Mouse (Mus musculus) forebrain, embryonic 15.5 days (tissue): ENCODE data around the gene Rpl29. TPM values are rescaled to one million over a fixed set of nuclear protein-coding genes. Genes with fewer than 3 reads are reported as not detected.

ENCODE experiments used
- ATAC-seq: fragments of 200-750 bp; cut with Nextera tagmentation; replicated peaks from 2 replicates; pipeline ENCODE4 v1.8.0; 2017; ENCODE audit warnings: mild to moderate bottlenecking, moderate TSS enrichment, moderate library complexity
- H3K27ac ChIP-seq: fragments of 300-500 bp; sonication (generic); replicated peaks from 2 replicates; pipeline ENCODE4 v1.5.1; 2015; ENCODE audit warnings: mild to moderate bottlenecking, inconsistent platforms
- H3K27me3 ChIP-seq: fragments of 300-500 bp; sonication (generic); 2 replicates; pipeline ENCODE4 v1.6.1; 2015; ENCODE audit warnings: inconsistent platforms
- H3K36me3 ChIP-seq: fragments of 300-500 bp; sonication (generic); 2 replicates; pipeline ENCODE4 v1.6.1; 2015; ENCODE audit warnings: mild to moderate bottlenecking, inconsistent platforms
- H3K4me1 ChIP-seq: fragments of 300-500 bp; sonication (generic); 2 replicates; pipeline ENCODE4 v1.6.1; 2015; ENCODE audit warnings: inconsistent platforms
- H3K4me2 ChIP-seq: fragments of 300-500 bp; sonication (generic); replicated peaks from 2 replicates; pipeline ENCODE4 v1.6.1; 2015; ENCODE audit warnings: mild to moderate bottlenecking, inconsistent platforms
- H3K4me3 ChIP-seq: fragments of 300-500 bp; sonication (generic); 2 replicates; pipeline ENCODE4 v1.5.1; 2015; ENCODE audit warnings: mild to moderate bottlenecking, inconsistent platforms
- H3K9ac ChIP-seq: fragments of 300-500 bp; sonication (generic); replicated peaks from 2 replicates; pipeline ENCODE4 v1.6.1; 2015; ENCODE audit warnings: mild to moderate bottlenecking, inconsistent platforms
- H3K9me3 ChIP-seq: fragments of 300-500 bp; sonication (generic); 2 replicates; pipeline ENCODE4 v1.6.1; 2016; ENCODE audit warnings: inconsistent platforms
- WGBS: fragments of 180-500 bp; shearing (Covaris S2); methylation state at CpG from one replicate; pipeline ENCODE4 v1.1.7; 2015; ENCODE audit warnings: mixed read lengths; 5-methylcytosine and 5-hydroxymethylcytosine counted together
- polyA plus RNA-seq: library from polyadenylated mRNA; unstranded; fragments of >200 nt; fragmentation: Nextera tagmentation; extraction: Ambion mirVana; gene quantifications from 2 replicates; pipeline ENCODE4 v1.2.1, GENCODE M21; 2015

The Rpl29 gene
- polyA plus RNA-seq, 1 experiment from 2014 or later, result 615 TPM

GRCm38 (mm10) chr9:106459946-106460345 is 30.7 kb downstream of the Rpl29 start:
- 76% methylated on average over 15 of the region's 15 CpGs for WGBS
- ATAC-seq, result no peak
- Histone ChIP-seq H3K9ac (no peak overlapping the region), H3K4me2 (no peak overlapping the region), H3K27me3 (no peaks in the 10 kb centered on the region), H3K9me3 (no peaks in the 10 kb centered on the region), H3K27ac (no peak overlapping the region), H3K4me3 (no peak overlapping the region), H3K4me1 (peaks cover 59% of the 10 kb centered on the region), H3K36me3 (peaks cover 33% of the 10 kb centered on the region)

- H3K27ac ChIP-seq, result no peak overlapping the region
- H3K36me3 ChIP-seq, result peaks cover 33% of the 10 kb centered on the region
- no peak overlapping the region for H3K4me3 ChIP-seq
- peaks cover 57% of the 10 kb centered on the region for H3K4me1 ChIP-seq
- no peaks in the 10 kb centered on the region for H3K9me3 ChIP-seq
- WGBS, result 73% methylated on average over 18 of the region's 18 CpGs
- no peaks in the 10 kb centered on the region for H3K27me3 ChIP-seq
- no peak for ATAC-seq
- no peak overlapping the region for H3K9ac ChIP-seq
- no peak overlapping the region for H3K4me2 ChIP-seq
These were observed 31.3 kb downstream of the Rpl29 start for GRCm38 (mm10) chr9:106460401-106461025.

- H3K4me2 ChIP-seq, result no peak overlapping the region
- no peak for ATAC-seq
These were observed 31.8 kb downstream of the Rpl29 start for GRCm38 (mm10) chr9:106461026-106461415.

GRCm38 (mm10) chr9:106461641-106462429 is 32.6 kb downstream of the Rpl29 start:
- no peak overlapping the region for H3K27ac ChIP-seq
- WGBS, result 87% methylated on average over 16 of the region's 16 CpGs
- no peaks in the 10 kb centered on the region for H3K9me3 ChIP-seq
- no peaks in the 10 kb centered on the region for H3K27me3 ChIP-seq
- H3K4me3 ChIP-seq, result no peak overlapping the region
- H3K4me1 ChIP-seq, result peaks cover 51% of the 10 kb centered on the region
- peaks cover 33% of the 10 kb centered on the region for H3K36me3 ChIP-seq
- no peak overlapping the region for H3K9ac ChIP-seq
- ATAC-seq, result no peak
- H3K4me2 ChIP-seq, result no peak overlapping the region

More at GRCm38 (mm10) chr9:106461026-106461415, 31.8 kb downstream of the Rpl29 start:
- no peak overlapping the region for H3K27ac ChIP-seq
- 92% methylated on average over 9 of the region's 9 CpGs for WGBS
- no peaks in the 10 kb centered on the region for H3K9me3 ChIP-seq
- no peak overlapping the region for H3K4me3 ChIP-seq
- H3K36me3 ChIP-seq, result peaks cover 33% of the 10 kb centered on the region
- no peaks in the 10 kb centered on the region for H3K27me3 ChIP-seq
- peaks cover 57% of the 10 kb centered on the region for H3K4me1 ChIP-seq
- no peak overlapping the region for H3K9ac ChIP-seq

- Histone ChIP-seq H3K4me1 (peaks cover 46% of the 10 kb centered on the region), H3K36me3 (peaks cover 33% of the 10 kb centered on the region), H3K27me3 (no peaks in the 10 kb centered on the region), H3K4me3 (no peak overlapping the region), H3K9me3 (no peaks in the 10 kb centered on the region), H3K4me2 (no peak overlapping the region), H3K9ac (no peak overlapping the region), H3K27ac (no peak overlapping the region)
- no peak for ATAC-seq
- 92% methylated on average over 12 of the region's 12 CpGs for WGBS
These were observed 33.2 kb downstream of the Rpl29 start for GRCm38 (mm10) chr9:106462430-106462800.

- ATAC-seq, result no peak
- WGBS, result 77% methylated on average over 21 of the region's 21 CpGs
These were observed 34.1 kb downstream of the Rpl29 start for GRCm38 (mm10) chr9:106463122-106464063.

GRCm38 (mm10) chr9:106464751-106465541 is 35.7 kb downstream of the Rpl29 start:
- peak overlapping the region; percentile 70 for H3K27ac ChIP-seq
- peak; percentile 83 for ATAC-seq
- peak overlapping the region; percentile 59 for H3K9ac ChIP-seq
- WGBS, result 1% methylated on average over 91 of the region's 99 CpGs
- H3K36me3 ChIP-seq, result peaks cover 31% of the 10 kb centered on the region
- peak overlapping the region; percentile 75 for H3K4me2 ChIP-seq
- peak overlapping the region; percentile 45 for H3K4me3 ChIP-seq
- no peaks in the 10 kb centered on the region for H3K9me3 ChIP-seq
- no peaks in the 10 kb centered on the region for H3K27me3 ChIP-seq
- H3K4me1 ChIP-seq, result peaks cover 25% of the 10 kb centered on the region

More at GRCm38 (mm10) chr9:106463122-106464063, 34.1 kb downstream of the Rpl29 start:
- no peak overlapping the region for H3K27ac ChIP-seq
- no peak overlapping the region for H3K9ac ChIP-seq
- H3K4me3 ChIP-seq, result no peak overlapping the region
- no peak overlapping the region for H3K4me2 ChIP-seq
- H3K4me1 ChIP-seq, result peaks cover 36% of the 10 kb centered on the region
- H3K9me3 ChIP-seq, result no peaks in the 10 kb centered on the region
- peaks cover 33% of the 10 kb centered on the region for H3K36me3 ChIP-seq
- H3K27me3 ChIP-seq, result no peaks in the 10 kb centered on the region

GRCm38 (mm10) chr9:106465571-106466200 is 36.4 kb downstream of the Rpl29 start, which contains the start of gene Gpr62:
Gene Gpr62 (minus strand): TSS chr9:106465938.
- WGBS, result 25% methylated on average over 26 of the region's 26 CpGs
- peak; percentile 56 for ATAC-seq
- Histone ChIP-seq H3K9me3 (no peaks in the 10 kb centered on the region), H3K27ac (peak within 1 kb of the TSS; percentile 70), H3K9ac (peak within 1 kb of the TSS; percentile 59), H3K4me3 (peak within 1 kb of the TSS; percentile 45), H3K27me3 (no peaks in the 10 kb centered on the region), H3K36me3 (peaks cover 25% of the 10 kb centered on the region), H3K4me2 (peak within 1 kb of the TSS; percentile 75), H3K4me1 (peaks cover 19% of the 10 kb centered on the region)

GRCm38 (mm10) chr9:106466721-106467120 is 37.5 kb downstream of the Rpl29 start:
- Histone ChIP-seq H3K36me3 (peaks cover 17% of the 10 kb centered on the region), H3K27ac (no peak overlapping the region), H3K4me1 (peaks cover 19% of the 10 kb centered on the region), H3K27me3 (no peaks in the 10 kb centered on the region), H3K4me3 (no peak overlapping the region), H3K4me2 (no peak overlapping the region), H3K9ac (no peak overlapping the region), H3K9me3 (no peaks in the 10 kb centered on the region)
- 91% methylated on average over 6 of the region's 6 CpGs for WGBS
- no peak for ATAC-seq

- Histone ChIP-seq H3K4me2 (no peak overlapping the region), H3K4me1 (peaks cover 19% of the 10 kb centered on the region), H3K36me3 (peaks cover 8% of the 10 kb centered on the region), H3K27me3 (no peaks in the 10 kb centered on the region), H3K4me3 (no peak overlapping the region), H3K27ac (no peak overlapping the region), H3K9ac (no peak overlapping the region), H3K9me3 (no peaks in the 10 kb centered on the region)
- no peak for ATAC-seq
- WGBS, result 85% methylated on average over 7 of the region's 7 CpGs
These were observed 38.5 kb downstream of the Rpl29 start for GRCm38 (mm10) chr9:106467746-106468145.

- Histone ChIP-seq H3K27me3 (no peaks in the 10 kb centered on the region), H3K36me3 (no peaks in the 10 kb centered on the region), H3K9ac (no peak overlapping the region), H3K9me3 (no peaks in the 10 kb centered on the region), H3K4me1 (peaks cover 21% of the 10 kb centered on the region), H3K4me3 (no peak overlapping the region), H3K4me2 (no peak overlapping the region), H3K27ac (no peak overlapping the region)
- ATAC-seq, result no peak
- WGBS, result 83% methylated on average over 6 of the region's 6 CpGs
These were observed 40.1 kb downstream of the Rpl29 start for GRCm38 (mm10) chr9:106469317-106469716.
